Mouse (Mus musculus) lung, postnatal 0 days (tissue): ENCODE measurements around the gene Olfr94.

ENCODE experiments used
- CTCF ChIP-seq: IDR thresholded peaks from 2 replicates; pipeline ENCODE4 v1.5.1; 2016; ENCODE audit warnings: antibody characterized with exemption, mild to moderate bottlenecking
- EP300 ChIP-seq: IDR thresholded peaks from 2 replicates; pipeline ENCODE4 v1.6.1; 2016; ENCODE audit warnings: antibody characterized with exemption, mild to moderate bottlenecking, control low read depth

DNA sequence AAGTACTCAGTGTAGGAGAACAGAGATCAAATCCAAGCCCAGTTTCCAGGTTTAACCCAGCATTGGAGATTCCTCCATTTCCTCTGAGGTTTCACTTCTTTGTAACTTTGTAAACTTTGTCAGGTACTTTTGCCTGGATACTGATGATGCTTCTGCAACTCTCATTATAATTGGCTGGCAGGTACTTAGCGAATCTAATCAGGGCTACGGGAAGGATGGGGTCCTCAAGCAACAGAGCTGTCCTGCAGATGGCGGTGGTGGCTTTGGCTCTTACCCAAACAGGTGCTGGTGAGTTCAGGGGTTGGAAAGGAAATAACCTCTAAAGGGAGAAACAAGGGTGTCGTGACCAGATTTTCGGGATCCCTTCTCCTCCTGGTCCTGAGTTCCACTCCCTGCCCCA lies 45.9 kb upstream of the Olfr94 start:
- no peak for TF ChIP-seq CTCF
- TF ChIP-seq EP300, result no peak
